Mouse (Mus musculus) CD8-positive naive resting alpha-beta T cell, adult 57 days (primary cell): ENCODE measurements around the gene Mrps18b. TPM values are rescaled to one million over a fixed set of nuclear protein-coding genes. Genes with fewer than 3 reads are reported as not detected.

ENCODE experiments used
- total RNA-seq: library from RNA; stranded (reverse); gene quantifications from one replicate; pipeline ENCODE4 v1.2.4, GENCODE M21; 2023

The Mrps18b gene
- total RNA-seq: 67.6 TPM

DNA sequence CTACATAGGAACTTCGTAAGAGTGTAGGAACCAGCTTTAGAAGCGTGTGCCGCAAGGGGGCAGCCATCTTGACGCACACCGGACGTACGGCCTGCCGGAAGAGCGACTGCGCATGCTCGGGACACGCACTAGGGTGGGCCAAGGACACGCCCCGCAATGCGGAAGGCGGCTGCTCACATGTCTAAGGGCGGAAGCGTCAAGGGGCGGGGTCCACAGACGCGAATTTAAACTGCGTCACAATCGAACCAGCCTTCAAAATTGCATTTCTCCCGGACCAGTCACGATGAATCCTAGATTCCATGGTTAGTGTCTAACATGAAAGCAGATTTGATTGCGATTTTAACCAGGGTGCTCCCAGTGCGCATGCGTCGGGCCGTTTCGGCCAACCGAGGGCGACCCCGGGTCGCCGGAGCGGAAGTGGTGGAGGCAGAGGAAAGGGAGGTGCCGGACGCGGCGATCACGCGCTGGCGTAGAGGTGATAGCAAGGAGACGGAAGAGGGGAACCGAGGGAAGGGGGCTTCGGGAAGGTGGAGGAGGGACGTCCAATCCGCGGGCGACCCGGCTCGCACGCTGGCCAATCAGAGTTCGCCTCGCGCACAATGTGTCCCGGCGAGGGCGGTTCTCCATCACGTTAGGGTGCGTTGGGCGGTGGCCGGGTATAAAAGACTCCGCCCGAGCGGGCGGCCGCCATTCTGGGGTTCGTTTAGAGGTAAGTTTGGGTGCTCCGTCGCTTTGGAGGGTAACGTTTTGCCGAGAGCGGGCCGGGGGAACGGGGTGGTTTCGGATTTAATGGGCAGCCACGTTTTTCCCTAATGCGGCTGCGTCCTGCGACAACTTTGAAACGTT is at the start of gene Mrps18b, which contains the start of gene Ppp1r10:
Mrps18b (minus strand) TSS at position 93 of the 846 bp plus-strand sequence.
Ppp1r10 (plus strand) TSS at position 138 of the 846 bp plus-strand sequence.

DNA sequence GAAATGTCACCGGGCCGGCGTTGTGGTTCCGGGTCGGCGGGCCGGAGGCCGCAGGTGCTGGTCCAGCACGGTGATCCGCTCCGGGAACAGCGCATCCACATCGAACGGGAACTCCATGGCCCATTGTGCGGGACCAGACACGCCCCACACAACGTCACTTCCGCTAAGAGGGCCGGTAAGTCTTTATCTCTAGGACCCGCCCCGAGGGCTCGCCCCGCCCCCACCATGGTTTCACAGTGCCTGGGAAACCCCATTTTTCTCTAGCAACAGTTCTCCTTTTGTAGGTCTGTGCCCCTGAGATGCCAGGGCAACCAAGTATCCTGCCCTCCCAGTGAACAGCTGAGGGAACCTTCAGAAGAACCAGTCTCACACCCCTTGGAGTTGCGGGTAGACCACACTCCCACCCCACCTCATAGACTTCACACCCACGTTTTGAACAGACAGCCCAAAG is 6.2 kb downstream of the Mrps18b start, which contains the start of gene Atat1:
Atat1 (minus strand) TSS at position 157 of the 451 bp plus-strand sequence.

DNA sequence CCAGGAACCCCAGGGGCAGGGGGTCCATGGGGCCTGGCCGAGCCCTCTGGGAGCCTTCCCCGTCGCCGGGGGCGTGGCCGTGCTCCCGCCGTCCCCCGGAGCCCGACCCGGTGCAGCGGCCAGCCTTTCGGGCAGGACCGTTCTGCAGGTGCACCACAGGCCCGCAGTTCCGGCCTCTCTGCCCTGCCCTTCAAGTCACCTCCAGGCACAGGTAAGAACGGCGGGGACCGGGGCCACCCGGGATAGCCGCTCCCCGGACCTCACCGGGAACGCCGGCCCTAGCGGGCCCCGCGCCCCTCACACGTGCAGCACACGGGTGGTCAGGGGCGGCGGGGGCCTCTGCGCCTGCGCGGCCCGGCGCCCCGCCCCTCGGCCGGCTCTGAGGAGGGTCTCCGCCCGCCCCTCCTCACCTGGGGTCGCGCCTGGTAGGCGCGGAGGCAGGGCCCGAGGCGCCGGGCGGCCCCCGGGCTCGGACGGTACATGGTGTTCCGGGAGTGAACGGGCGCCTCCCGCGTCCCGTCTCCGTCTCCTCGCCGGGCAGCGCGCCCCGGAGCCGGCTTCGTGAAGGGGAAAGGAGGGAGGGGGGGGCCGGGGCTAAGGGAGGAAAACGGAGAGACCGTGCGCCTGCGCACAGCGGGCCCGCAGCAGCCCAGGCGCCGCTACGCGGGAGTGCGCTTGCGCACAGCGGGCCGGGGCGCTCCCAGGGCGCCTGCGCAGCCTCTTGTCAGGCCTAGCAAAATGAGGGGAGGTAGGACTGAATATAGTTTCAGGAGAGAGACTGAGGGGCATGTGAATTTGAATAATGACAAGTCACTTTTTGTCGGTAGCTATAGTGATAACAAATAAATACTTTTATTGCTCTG is 19.2 kb downstream of the Mrps18b start, which contains the start of gene 2310061I04Rik:
2310061I04Rik (minus strand) TSS at position 651 of the 863 bp plus-strand sequence.

DNA sequence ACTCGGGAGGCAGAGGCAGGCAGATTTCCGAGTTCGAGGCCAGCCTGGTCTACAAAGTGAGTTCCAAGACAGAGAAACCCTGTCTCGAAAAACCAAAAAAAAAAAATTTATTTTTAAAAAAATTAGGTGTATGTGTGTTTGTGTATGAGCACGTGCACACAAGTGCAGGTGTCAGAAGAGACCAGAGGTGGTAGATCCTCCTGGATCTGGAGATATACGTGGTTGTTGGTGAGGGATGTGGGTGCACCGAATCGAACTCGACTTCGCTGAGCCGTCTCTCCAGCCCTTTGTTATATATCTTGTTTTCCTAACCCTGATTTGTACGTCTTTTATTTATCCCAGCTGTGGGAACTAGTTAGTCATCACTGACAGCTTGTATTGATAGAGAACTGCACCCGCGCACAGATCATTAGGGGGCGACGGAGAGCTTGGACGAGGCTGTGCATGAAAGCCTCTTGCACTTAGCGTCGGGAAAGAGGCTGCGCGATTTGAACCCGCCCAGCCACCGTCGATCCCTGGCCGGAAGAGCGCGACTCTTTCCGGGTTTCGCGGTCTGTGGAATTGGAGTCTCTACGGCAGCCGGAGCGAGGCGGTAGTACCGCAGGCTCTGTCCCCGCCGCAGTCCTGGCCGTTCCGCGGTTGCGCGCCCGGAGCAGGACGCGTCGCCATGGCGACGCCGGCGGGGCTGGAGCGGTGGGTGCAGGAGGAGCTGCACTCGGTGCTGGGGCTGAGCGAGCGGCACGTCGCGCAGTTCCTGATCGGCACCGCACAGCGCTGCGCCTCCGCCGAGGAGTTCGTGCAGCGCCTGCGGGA is 36.7 kb downstream of the Mrps18b start, which contains the start of gene Dhx16:
Dhx16 (plus strand) TSS at position 575 of the 813 bp plus-strand sequence.

DNA sequence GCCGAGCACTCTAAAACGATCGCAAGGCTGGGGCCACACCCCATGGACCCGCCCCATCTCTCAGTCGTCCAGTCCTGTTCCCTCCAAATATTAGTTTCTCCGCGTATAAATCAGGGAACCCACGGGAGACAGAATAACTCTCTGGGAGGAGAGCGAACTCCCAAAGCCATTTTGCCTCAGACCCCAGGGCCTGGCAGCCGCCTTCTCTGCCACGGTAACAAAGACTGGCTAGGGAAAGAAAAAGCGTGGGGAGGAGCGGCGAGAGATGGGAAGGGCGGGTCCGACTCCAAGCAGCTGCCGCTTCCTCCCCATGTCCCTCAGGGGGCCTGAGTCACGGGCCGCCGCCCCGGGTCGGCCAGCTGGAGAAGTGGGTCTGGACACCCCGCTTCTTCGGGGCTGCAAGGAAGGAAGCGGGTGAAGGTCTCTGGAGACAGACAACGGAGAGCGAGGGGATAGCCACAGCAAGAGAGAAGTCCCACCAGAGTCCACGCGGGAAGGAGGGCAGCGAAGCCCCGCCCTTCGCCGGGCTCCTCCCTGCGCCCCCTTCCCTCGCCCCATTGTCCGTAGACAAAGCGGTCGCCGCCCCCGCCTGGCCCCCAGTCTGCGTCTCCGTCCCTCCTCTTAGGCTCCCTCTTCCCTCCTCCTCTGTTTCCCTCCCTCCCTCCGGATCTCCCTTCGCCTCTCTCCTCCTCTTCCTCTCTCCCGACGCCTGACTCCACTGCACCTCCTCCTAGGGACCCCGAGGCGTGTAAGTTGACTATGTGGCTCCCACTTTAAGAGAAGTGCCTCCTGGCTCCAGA is 50.5 kb downstream of the Mrps18b start, which contains the start of gene Ppp1r18:
Ppp1r18 (plus strand) TSS at position 113 of the 800 bp plus-strand sequence.

DNA sequence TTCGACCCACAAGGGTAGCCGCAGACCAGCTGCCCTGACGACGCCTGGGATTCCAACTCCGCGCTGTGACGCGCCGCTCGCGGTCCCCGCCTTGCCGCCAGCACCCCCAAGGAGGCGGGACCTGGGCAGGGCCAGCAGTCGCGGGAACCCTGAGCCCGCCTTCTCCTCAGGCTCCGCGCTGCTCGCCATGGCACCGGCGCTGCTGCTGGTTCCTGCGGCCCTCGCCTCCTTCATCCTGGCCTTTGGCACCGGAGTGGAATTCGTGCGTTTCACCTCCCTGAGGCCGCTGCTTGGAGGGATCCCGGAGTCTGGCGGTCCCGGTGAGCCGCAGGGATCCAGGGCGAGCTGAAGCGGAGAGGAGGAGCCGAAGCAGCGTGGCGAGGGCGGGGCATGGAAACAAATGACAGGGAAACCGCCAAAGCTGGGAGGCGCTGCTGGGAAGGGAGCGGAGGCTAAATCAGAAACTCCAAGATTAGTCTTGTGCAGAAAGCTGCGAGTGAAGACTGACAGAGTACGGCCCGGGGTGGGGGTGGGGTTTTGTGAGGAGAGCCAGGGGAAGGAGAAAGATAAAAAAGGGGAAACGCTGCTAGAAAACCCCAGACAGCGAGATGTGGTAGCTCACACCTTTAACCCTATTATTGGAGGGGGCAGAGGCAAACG is 54.9 kb downstream of the Mrps18b start, which contains the start of gene Nrm:
Nrm (plus strand) TSS at position 121 of the 660 bp plus-strand sequence.

Other genes with a start within 250 kb of the Mrps18b start
- 45.6 TPM for gene Vars2, start 248.8 kb downstream of the Mrps18b start, total RNA-seq
- gene Gtf2h4, start 242.7 kb downstream of the Mrps18b start, total RNA-seq: 15.9 TPM
- 10.0 TPM for gene Ddr1, start 211.8 kb downstream of the Mrps18b start, total RNA-seq
- 10.8 TPM for gene Ier3, start 94.7 kb downstream of the Mrps18b start, total RNA-seq
- 52.4 TPM for gene Flot1, start 93.2 kb downstream of the Mrps18b start, total RNA-seq
- 692 TPM for gene Tubb5, start 78.1 kb downstream of the Mrps18b start, total RNA-seq
- 76.2 TPM for gene Mdc1, start 74.9 kb downstream of the Mrps18b start, total RNA-seq
- 16.8 TPM for gene Nrm, start 55.1 kb downstream of the Mrps18b start, total RNA-seq
- gene Ppp1r18, start 50.8 kb downstream of the Mrps18b start, total RNA-seq: 239 TPM
- gene Dhx16, start 36.6 kb downstream of the Mrps18b start, total RNA-seq: 109 TPM
- 23.7 TPM for gene 2310061I04Rik, start 19.0 kb downstream of the Mrps18b start, total RNA-seq
- 8.6 TPM for gene Atat1, start 6.3 kb downstream of the Mrps18b start, total RNA-seq
- gene Ppp1r10, start within 50 bp of the Mrps18b start, total RNA-seq: 156 TPM
- 116 TPM for gene Abcf1, start 53.4 kb upstream of the Mrps18b start, total RNA-seq
- 51.7 TPM for gene Gnl1, start 63.5 kb upstream of the Mrps18b start, total RNA-seq
- gene Prr3, start 63.8 kb upstream of the Mrps18b start, total RNA-seq: 47.3 TPM
- 22.1 TPM for gene H2-T24, start 104.2 kb upstream of the Mrps18b start, total RNA-seq
- 301 TPM for gene H2-T23, start 116.5 kb upstream of the Mrps18b start, total RNA-seq
- gene H2-T22, start 126.4 kb upstream of the Mrps18b start, total RNA-seq: 184 TPM
- gene Gm6034, start 126.6 kb upstream of the Mrps18b start, total RNA-seq: 1.0 TPM
- gene Gm11127, start 142.0 kb upstream of the Mrps18b start, total RNA-seq: 81.8 TPM
- gene Gm19684, start 205.3 kb upstream of the Mrps18b start, total RNA-seq: 9.5 TPM
- 17.0 TPM for gene Gm7030, start 213.0 kb upstream of the Mrps18b start, total RNA-seq